Mouse (Mus musculus) thymus, adult 2 months (tissue): Measurements from ENCODE around the gene Eif2b5. TPM values are rescaled to one million over a fixed set of nuclear protein-coding genes. Genes with fewer than 3 reads are reported as not detected.
"Not testable (repeated sequence)": the region's sequence is repeated elsewhere in the genome, so short reads cannot be mapped to it uniquely, and the experiment has no call there.

Source experiments
- DNase-seq: peaks from one replicate; pipeline ENCODE4 v3.0.0; 2021
- H3K27ac ChIP-seq: fragments of 200-500 bp; 2 replicates; pipeline ENCODE4 v1.5.1; 2012; ENCODE audit warnings: low read length, control low read depth; ENCODE audit not compliant: control insufficient read depth, insufficient read depth
- H3K27me3 ChIP-seq: fragments of 200-500 bp; 2 replicates; pipeline ENCODE4 v1.6.1; 2012; ENCODE audit warnings: mild to moderate bottlenecking, low read length, moderate library complexity, mixed read lengths; ENCODE audit not compliant: control insufficient read depth, insufficient read depth
- H3K36me3 ChIP-seq: fragments of 200-500 bp; 2 replicates; pipeline ENCODE4 v1.6.1; 2012; ENCODE audit warnings: mild to moderate bottlenecking, low read length, moderate library complexity; ENCODE audit not compliant: control insufficient read depth, insufficient read depth
- H3K4me1 ChIP-seq: fragments of 200-500 bp; replicated peaks from 2 replicates; pipeline ENCODE4 v1.6.1; 2012; ENCODE audit warnings: low read length; ENCODE audit not compliant: control insufficient read depth, insufficient read depth
- H3K4me3 ChIP-seq: fragments of 200-500 bp; 2 replicates; pipeline ENCODE4 v1.5.1; 2012; ENCODE audit warnings: mild to moderate bottlenecking, low read length, control low read depth, moderate library complexity; ENCODE audit not compliant: control insufficient read depth, insufficient read depth
- CTCF ChIP-seq: fragments of 200-500 bp; IDR thresholded peaks from 2 replicates; pipeline ENCODE4 v1.5.1; 2012; ENCODE audit warnings: mild to moderate bottlenecking, control low read depth, low read length, moderate library complexity, borderline replicate concordance; ENCODE audit not compliant: control insufficient read depth, poor library complexity, insufficient read depth; ENCODE audit errors: extremely low read depth
- POLR2A ChIP-seq: fragments of 200-500 bp; IDR thresholded peaks from 2 replicates; pipeline ENCODE4 v1.6.1; 2012; ENCODE audit warnings: mild to moderate bottlenecking, low read length, control low read depth, moderate library complexity; ENCODE audit not compliant: control insufficient read depth, poor library complexity, insufficient read depth; ENCODE audit errors: extremely low read depth
- WGBS: fragments of 180-500 bp; shearing (Covaris S2); methylation state at CpG from one replicate; pipeline ENCODE4 v1.1.7; 2018; 5-methylcytosine and 5-hydroxymethylcytosine counted together
- polyA plus RNA-seq: library from polyadenylated mRNA; depleted of rRNA; stranded (reverse); fragments of >200 nt; gene quantifications from 2 replicates; pipeline ENCODE4 v1.2.3, GENCODE M21; 2012

Gene Eif2b5
- polyA plus RNA-seq, 1 experiment = 40.7 TPM

DNA sequence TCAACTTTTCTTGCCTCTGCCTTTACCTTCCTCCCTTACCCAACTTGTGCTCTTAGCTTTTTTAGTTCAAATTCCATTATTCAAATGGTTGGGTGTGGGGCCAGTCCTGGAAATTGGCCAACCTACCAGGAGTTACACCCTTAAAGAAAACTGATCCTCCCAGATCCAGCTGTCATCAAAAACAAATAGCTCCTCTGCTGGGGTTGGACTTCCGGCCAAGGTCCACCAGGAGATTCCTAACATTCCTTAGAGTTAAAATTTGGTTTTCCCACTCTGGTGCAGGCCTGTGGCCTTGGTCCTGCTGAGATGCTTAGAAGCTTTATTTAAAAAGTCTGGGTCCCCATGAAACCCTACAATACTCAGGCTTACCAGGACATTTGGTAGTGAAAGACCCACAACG, 20.1 kb upstream of the Eif2b5 start:
- 95% methylated on average over 2 of the region's 2 CpGs for WGBS
- no peak for DNase-seq
- Histone ChIP-seq H3K4me3 (no peak overlapping the region), H3K27ac (no peak overlapping the region), H3K27me3 (no peaks in the 10 kb centered on the region), H3K4me1 (0 out of 2 replicates have a peak, but pooled peaks cover 2% of the 10 kb centered on the region), H3K36me3 (no peaks in the 10 kb centered on the region)
- TF ChIP-seq POLR2A = no peak
- TF ChIP-seq CTCF = no peak

DNA sequence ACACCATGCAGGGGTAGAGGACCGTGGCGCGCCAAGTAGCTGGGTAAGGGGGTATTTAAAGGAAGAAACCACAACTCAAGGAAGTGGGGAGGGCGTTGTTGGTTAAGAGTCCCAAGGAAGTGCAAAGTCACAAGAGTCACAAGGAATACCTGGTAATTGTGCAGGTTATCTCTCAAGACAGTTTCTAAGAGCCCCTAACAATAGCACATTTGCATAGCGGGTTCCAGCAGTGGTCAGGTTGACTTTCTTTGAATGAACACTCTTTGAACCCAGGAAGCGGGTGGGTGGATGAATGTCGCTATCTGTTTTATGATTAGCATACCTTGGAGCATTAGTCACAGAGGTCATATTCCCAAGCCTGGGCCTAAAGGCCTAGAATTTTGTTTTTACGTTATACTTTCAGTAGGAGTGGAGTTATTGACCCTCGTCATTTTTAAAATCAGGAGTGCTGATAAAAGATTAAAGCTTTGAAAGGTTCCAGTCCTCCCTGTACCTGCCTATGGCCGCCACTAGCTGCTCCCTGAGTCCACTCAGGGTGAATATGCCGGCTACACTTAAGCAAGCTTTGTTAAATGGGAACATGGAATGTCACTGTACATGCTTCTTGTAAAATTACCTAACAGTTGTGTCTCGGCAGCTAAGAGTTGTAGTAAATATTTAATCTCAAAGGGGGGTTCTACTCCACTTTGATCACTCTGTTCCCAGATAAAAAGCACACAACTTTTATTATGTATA, 19.4 kb upstream of the Eif2b5 start:
- not testable (repeated sequence) for H3K27ac ChIP-seq, H3K4me1 ChIP-seq, H3K27me3 ChIP-seq, H3K4me3 ChIP-seq, DNase-seq, H3K36me3 ChIP-seq
- WGBS = 90% methylated on average over 12 of the region's 12 CpGs

DNA sequence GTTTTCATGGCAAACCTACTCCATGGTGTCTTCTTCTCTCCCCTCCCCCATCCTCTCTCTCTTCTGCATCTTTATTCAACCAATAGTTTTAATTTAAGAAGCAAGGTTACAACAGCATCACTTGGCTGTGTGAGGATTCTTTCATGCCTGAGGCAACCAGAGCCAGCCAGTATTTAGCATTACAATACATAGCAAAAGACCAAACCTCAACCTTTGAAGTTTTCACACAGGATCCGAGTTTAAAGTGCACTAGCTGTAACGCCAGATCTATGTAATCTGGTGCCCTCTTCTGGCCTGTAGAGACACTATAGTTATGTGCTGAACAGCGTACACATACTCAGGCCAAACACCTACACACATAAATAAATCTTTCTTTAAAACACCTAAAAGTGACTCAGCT, 18.5 kb upstream of the Eif2b5 start:
- peak; percentile 65 for DNase-seq
- Histone ChIP-seq H3K4me3 (no peak overlapping the region), H3K36me3 (no peaks in the 10 kb centered on the region), H3K27ac (no peak overlapping the region), H3K27me3 (no peaks in the 10 kb centered on the region), H3K4me1 (0 out of 2 replicates have a peak, but pooled peaks cover 2% of the 10 kb centered on the region)
- 19% methylated on average over 3 of the region's 3 CpGs for WGBS
- no peak for TF ChIP-seq CTCF

DNA sequence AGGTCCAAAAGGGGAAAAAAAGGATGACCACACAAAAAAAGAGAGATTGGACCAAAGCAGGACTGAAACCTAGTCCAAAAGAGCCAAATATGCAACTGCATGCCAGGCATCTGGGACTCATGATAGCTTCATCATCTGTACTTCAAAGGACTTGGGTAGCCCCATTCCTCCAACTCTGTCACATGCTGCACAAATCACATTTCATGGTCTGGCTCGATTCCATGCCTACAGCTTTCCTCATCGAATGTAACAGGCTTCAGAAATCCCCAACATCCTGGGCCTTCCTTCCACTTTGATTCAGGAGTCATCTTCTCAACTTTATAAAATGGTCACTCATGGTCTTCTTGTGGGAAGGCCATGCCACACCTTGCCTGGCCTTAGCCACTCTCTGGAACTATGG, 16.9 kb upstream of the Eif2b5 start:
- H3K27me3 ChIP-seq = no peaks in the 10 kb centered on the region
- no peak for TF ChIP-seq POLR2A
- TF ChIP-seq CTCF = no peak
- no peak overlapping the region for H3K4me3 ChIP-seq
- H3K36me3 ChIP-seq = no peaks in the 10 kb centered on the region
- no peak for DNase-seq
- no peak overlapping the region for H3K27ac ChIP-seq
- H3K4me1 ChIP-seq = 0 out of 2 replicates have a peak, but pooled peaks cover 2% of the 10 kb centered on the region
- WGBS = 81% methylated on average over 2 of the region's 2 CpGs

DNA sequence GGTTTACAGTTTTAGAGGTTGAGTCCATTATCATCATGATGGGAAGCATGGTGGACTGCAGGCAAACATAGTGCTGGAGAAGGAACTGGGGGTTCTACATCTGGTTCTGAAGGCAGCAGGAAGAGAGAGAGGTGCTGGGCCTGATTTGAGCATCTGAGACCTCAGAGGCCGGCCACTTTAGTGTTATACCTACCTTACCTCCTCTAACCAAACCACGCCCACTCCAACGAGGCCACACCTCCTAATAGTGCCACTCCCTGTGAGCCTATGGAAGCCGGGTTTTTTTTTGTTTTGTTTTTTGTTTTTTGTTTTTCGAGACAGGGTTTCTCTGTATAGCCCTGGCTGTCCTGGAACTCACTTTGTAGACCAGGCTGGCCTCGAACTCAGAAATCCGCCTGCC, 14.9 kb upstream of the Eif2b5 start:
- H3K27ac ChIP-seq, H3K27me3 ChIP-seq, DNase-seq, H3K36me3 ChIP-seq, H3K4me3 ChIP-seq, H3K4me1 ChIP-seq: not testable (repeated sequence)
- WGBS = 95% methylated on average over 7 of the region's 7 CpGs

DNA sequence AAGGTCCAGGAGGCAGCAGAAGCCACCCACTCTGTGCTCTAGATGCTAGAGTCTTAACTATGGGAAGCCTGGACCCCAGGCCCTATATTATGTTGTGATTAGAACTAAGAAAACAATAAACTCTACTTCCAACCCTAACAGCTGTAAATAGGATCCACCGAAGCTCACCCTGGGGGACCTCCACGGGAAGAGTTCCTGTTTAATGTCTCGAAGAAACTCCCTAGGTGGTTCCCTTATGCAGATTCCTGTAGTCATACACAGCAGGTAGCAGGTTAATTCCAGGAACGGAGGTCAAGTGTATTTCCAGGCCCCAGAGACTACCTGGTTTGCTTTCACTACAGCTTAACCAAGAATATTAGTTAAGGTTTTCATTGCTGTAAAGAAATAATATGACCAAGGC, 13.6 kb upstream of the Eif2b5 start:
- no peak overlapping the region for H3K27ac ChIP-seq
- no peaks in the 10 kb centered on the region for H3K36me3 ChIP-seq
- H3K27me3 ChIP-seq = no peaks in the 10 kb centered on the region
- no peaks in the 10 kb centered on the region for H3K4me1 ChIP-seq
- WGBS = 73% methylated on average over 4 of the region's 4 CpGs
- DNase-seq = no peak
- TF ChIP-seq POLR2A (no peak), CTCF (no peak)
- H3K4me3 ChIP-seq = no peak overlapping the region

DNA sequence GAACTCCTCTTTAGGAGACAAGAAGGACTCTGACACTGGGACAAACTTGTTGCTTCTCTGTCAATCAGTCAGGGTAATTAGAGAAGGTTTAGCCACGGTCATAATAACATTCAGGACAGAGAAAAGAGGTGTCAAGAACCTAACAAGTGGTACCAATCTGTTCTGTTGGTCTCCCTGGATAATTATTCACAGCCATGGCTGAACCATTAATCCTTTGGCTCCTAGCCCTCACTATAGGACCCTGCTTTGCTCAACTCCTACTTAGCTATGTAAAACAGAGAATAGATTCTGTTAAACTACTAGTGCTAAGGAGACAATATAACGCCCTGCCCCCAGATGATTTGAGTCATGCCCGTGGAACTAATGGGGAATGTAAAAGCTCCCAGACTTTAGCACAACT, 12.6 kb upstream of the Eif2b5 start:
- 85% methylated on average over 3 of the region's 3 CpGs for WGBS
- no peak for DNase-seq
- no peaks in the 10 kb centered on the region for H3K27me3 ChIP-seq
- no peak for TF ChIP-seq CTCF
- TF ChIP-seq POLR2A = no peak
- no peak overlapping the region for H3K27ac ChIP-seq
- H3K4me1 ChIP-seq = no peaks in the 10 kb centered on the region
- no peaks in the 10 kb centered on the region for H3K36me3 ChIP-seq
- no peak overlapping the region for H3K4me3 ChIP-seq
